Mouse (Mus musculus) embryonic facial prominence, embryonic 14.5 days (tissue): ENCODE measurements around the gene Tshz3. TPM values are rescaled to one million over a fixed set of nuclear protein-coding genes. Genes with fewer than 3 reads are reported as not detected.
A peak's percentile ranks its signal among the peaks of the same experiment; 100 is the strongest.

Experiments used
- ATAC-seq: fragments of 200-750 bp; cut with Nextera tagmentation; 2 replicates; pipeline ENCODE4 v1.8.0; 2017; ENCODE audit warnings: low read depth, moderate number of reproducible peaks, moderate TSS enrichment
- DNase-seq: peaks from one replicate; pipeline ENCODE4 v3.0.0-alpha.2; 2015; ENCODE audit warnings: low spot score
- H3K27ac ChIP-seq: fragments of 300-500 bp; sonication (generic); replicated peaks from 2 replicates; pipeline ENCODE4 v1.5.1; 2014; ENCODE audit warnings: low read depth, mild to moderate bottlenecking, low read length, moderate library complexity
- H3K27me3 ChIP-seq: fragments of 300-500 bp; sonication (generic); replicated peaks from 2 replicates; pipeline ENCODE4 v1.6.1; 2014; ENCODE audit warnings: low read length; ENCODE audit not compliant: control insufficient read depth, insufficient read depth
- H3K36me3 ChIP-seq: fragments of 300-500 bp; sonication (generic); 2 replicates; pipeline ENCODE4 v1.6.1; 2014; ENCODE audit warnings: low read length, mixed read lengths; ENCODE audit not compliant: control insufficient read depth, insufficient read depth
- H3K4me1 ChIP-seq: fragments of 300-500 bp; sonication (generic); 2 replicates; pipeline ENCODE4 v1.6.1; 2014; ENCODE audit warnings: antibody characterized with exemption, low read length; ENCODE audit not compliant: control insufficient read depth, insufficient read depth
- H3K4me2 ChIP-seq: fragments of 300-500 bp; sonication (generic); 2 replicates; pipeline ENCODE4 v1.6.1; 2014; ENCODE audit warnings: low read depth, mild to moderate bottlenecking, low read length, moderate library complexity, mixed read lengths
- H3K4me3 ChIP-seq: fragments of 300-500 bp; sonication (generic); 2 replicates; pipeline ENCODE4 v1.5.1; 2014; ENCODE audit warnings: low read depth, mild to moderate bottlenecking, low read length
- H3K9ac ChIP-seq: fragments of 300-500 bp; sonication (generic); 2 replicates; pipeline ENCODE4 v1.6.1; 2014; ENCODE audit warnings: low read depth, mild to moderate bottlenecking, low read length, moderate library complexity, mixed read lengths
- H3K9me3 ChIP-seq: fragments of 300-500 bp; sonication (generic); 2 replicates; pipeline ENCODE4 v1.6.1; 2016; ENCODE audit warnings: low read length; ENCODE audit not compliant: control insufficient read depth
- WGBS: fragments of 180-500 bp; shearing (Covaris S2); extraction: QIAGEN DNeasy Blood & Tissue Kit; methylation state at CpG from one replicate; pipeline ENCODE4 v1.1.7; 2014; 5-methylcytosine and 5-hydroxymethylcytosine counted together
- polyA plus RNA-seq: library from polyadenylated mRNA; unstranded; fragments of >200 nt; fragmentation: Nextera tagmentation; extraction: Ambion mirVana; gene quantifications from 2 replicates; pipeline ENCODE4 v1.2.1, GENCODE M21; 2014

Tshz3 gene
- polyA plus RNA-seq, 1 experiment from 2014 or later: 9.3 TPM

DNA sequence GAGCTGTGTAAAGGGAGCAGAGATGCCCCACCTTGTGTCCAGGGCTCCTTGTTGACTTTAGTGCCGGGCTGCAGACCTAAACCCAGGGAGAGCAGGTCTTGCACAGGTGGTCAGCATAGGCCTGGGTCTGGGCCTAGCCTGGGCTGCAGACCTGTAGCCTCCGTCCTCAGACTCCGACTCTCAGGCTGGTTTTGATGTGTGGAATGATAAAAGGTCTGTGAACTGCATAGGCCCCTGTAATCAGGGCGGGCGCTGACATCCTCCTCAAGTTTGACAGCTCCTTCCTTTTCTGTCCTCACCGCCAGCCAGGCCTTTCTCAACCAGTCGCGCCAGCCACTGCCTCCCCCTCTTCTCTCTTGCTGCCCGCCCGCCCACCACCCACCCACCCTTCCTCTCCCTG is 8.7 kb downstream of the Tshz3 start:
- Histone ChIP-seq H3K4me2 (no peak overlapping the region), H3K9ac (no peak overlapping the region), H3K27me3 (no peaks in the 10 kb centered on the region), H3K27ac (no peak overlapping the region), H3K4me3 (no peak overlapping the region), H3K36me3 (no peaks in the 10 kb centered on the region), H3K9me3 (no peaks in the 10 kb centered on the region), H3K4me1 (peaks cover 20% of the 10 kb centered on the region)
- 25% methylated on average over 10 of the region's 10 CpGs for WGBS
- no peak for DNase-seq
- no peak for ATAC-seq

DNA sequence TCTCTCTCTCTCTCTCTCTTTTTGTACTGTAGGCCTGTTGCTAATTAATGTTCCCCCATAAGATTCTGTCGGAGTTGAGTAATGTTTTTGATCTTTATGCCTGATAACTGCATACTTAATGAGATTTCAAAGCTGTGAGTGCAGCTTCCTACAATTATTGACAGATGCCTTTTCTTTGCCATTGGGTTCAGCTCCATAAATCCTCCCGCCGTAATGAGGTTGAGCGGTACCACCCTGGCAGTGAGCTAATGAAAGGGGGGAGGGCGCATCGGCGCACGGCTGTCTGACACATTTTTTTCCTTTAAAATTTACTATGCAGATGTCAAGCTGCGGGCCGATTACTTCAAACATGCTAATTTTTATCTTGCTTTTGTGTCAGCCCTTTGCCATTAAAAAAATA is 9.3 kb downstream of the Tshz3 start:
- 23% methylated on average over 10 of the region's 10 CpGs for WGBS
- DNase-seq: peak; percentile 43
- H3K9me3 ChIP-seq: no peaks in the 10 kb centered on the region
- ATAC-seq: no peak
- H3K27ac ChIP-seq: no peak overlapping the region; the same call in 1 of the 2 replicates
- H3K36me3 ChIP-seq: no peaks in the 10 kb centered on the region
- peak overlapping the region; percentile 43 for H3K4me2 ChIP-seq
- peaks cover 20% of the 10 kb centered on the region for H3K4me1 ChIP-seq
- no peak overlapping the region for H3K4me3 ChIP-seq
- H3K27me3 ChIP-seq: no peaks in the 10 kb centered on the region
- H3K9ac ChIP-seq: no peak overlapping the region

DNA sequence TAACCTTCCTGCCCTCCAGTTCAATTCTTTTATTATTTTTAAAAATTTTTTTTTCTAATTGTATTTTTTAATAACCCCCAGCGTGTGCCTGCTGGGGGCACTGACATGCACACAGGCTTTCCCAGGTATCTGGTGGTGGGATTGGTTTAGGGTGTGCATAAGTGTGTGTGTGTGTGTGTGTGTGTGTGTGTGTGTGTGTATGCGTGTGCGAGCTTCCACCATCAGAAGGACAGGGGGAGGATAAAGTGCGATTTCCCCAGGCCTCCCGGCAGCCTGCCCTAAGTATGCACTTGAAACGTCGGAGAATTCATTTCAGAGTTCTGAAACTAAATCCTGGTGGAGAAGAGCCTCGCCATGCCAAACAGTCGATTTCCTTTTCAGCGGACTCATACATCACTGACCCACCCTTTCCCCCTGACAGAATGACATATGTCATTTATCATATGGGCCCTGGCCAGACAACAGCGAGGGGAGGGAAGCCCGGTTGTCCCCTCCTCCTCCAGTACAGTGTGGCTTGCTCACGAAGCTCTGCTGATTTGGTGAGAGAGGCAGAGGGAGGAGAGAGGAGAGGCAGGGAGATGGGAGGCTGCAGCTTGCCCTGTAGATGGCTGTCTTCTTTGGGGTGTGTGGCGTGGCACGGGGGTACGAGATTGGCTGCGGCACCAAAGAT is 9.9 kb downstream of the Tshz3 start:
- Histone ChIP-seq H3K9me3 (no peaks in the 10 kb centered on the region), H3K9ac (peak overlapping the region; percentile 38), H3K4me3 (peak overlapping the region; percentile 17; the same call in 1 of the 2 replicates), H3K36me3 (no peaks in the 10 kb centered on the region), H3K4me2 (peak overlapping the region; percentile 43), H3K27me3 (no peaks in the 10 kb centered on the region), H3K27ac (no peak overlapping the region; the same call in 1 of the 2 replicates), H3K4me1 (peaks cover 20% of the 10 kb centered on the region)
- ATAC-seq: peak; percentile 67
- 38% methylated on average over 17 of the region's 17 CpGs for WGBS
- DNase-seq: peak; percentile 36

DNA sequence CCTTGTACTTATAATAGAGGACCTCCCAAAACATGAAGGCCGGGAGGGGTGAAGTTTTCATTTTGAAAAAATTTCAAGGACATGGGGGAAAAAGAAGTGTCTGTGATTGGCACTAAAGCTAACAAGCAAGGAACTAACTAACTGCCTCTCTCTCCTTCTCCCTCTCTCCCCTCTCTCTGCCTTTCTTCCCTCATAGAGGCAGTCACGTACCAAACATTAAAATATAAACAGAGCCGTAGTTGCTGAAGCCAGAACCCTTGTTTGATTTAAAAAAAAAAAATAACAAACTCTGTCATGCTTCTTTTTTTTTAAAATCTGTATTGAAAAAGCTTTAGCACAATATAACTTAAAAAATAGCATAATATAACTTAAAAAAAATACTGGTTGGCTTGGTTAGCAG is 10.9 kb downstream of the Tshz3 start:
- no peaks in the 10 kb centered on the region for H3K36me3 ChIP-seq
- 30% methylated on average over 3 of the region's 3 CpGs for WGBS
- H3K4me2 ChIP-seq: peak overlapping the region; percentile 43; the same call in 1 of the 2 replicates
- 0 out of 2 replicates have a peak overlapping the region, but pooled peaks have one; percentile 21 for H3K27ac ChIP-seq
- H3K9me3 ChIP-seq: no peaks in the 10 kb centered on the region
- no peak overlapping the region for H3K4me3 ChIP-seq
- ATAC-seq (no peak), DNase-seq (no peak)
- no peaks in the 10 kb centered on the region for H3K27me3 ChIP-seq
- H3K4me1 ChIP-seq: peaks cover 20% of the 10 kb centered on the region
- no peak overlapping the region for H3K9ac ChIP-seq

DNA sequence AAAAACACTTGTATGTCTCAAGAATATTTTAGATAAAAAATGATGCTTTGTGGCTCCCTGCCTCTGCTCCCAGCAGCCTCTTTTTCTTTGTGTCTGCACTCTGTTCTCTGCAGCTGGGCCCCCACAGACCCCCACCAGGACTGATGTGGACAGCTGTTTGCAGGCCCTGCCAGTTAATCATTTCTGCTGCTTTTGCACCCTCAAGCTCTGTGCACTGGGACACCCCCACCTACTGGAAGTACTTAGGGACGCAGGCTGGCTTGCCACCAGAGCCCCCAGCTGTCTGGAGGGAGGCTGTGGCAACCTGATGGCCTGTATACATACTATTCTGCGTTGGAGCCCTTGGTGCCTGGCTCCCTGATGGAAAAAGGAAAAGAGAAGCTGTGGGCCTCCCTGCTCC is 11.3 kb downstream of the Tshz3 start:
- DNase-seq (peak; percentile 82), ATAC-seq (peak; percentile 72; the same call in 1 of the 2 replicates)
- Histone ChIP-seq H3K36me3 (no peaks in the 10 kb centered on the region), H3K4me1 (peaks cover 20% of the 10 kb centered on the region), H3K4me3 (no peak overlapping the region), H3K4me2 (no peak overlapping the region), H3K9ac (no peak overlapping the region), H3K27ac (peak overlapping the region; percentile 28; the same call in 1 of the 2 replicates), H3K9me3 (no peaks in the 10 kb centered on the region), H3K27me3 (no peaks in the 10 kb centered on the region)
- WGBS: 20% methylated on average over 2 of the region's 2 CpGs

DNA sequence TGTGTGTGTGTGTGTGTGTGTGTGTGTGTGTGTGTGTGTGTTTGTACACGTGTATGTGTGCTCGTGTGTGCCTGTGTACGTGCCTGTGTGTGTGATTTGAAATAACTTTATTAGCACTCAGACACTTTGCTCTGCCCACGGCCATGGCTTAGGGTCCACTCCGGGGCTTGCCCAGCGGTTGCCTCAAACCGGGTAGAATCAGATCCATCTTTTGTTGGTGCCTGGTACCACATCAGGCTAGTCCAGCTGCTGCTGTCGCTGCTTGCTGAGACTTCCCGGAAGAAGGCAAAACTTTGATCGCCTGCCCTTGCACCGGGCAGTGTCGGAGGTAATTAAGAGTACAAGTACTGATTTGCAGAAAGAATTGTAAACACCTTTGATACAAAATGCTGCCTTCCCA is 12.1 kb downstream of the Tshz3 start:
- Histone ChIP-seq H3K4me2 (no peak overlapping the region), H3K4me1 (peaks cover 20% of the 10 kb centered on the region), H3K9me3 (no peaks in the 10 kb centered on the region), H3K9ac (no peak overlapping the region), H3K27me3 (no peaks in the 10 kb centered on the region), H3K4me3 (no peak overlapping the region), H3K36me3 (no peaks in the 10 kb centered on the region), H3K27ac (no peak overlapping the region)
- DNase-seq (no peak), ATAC-seq (no peak)
- WGBS: 60% methylated on average over 12 of the region's 12 CpGs

DNA sequence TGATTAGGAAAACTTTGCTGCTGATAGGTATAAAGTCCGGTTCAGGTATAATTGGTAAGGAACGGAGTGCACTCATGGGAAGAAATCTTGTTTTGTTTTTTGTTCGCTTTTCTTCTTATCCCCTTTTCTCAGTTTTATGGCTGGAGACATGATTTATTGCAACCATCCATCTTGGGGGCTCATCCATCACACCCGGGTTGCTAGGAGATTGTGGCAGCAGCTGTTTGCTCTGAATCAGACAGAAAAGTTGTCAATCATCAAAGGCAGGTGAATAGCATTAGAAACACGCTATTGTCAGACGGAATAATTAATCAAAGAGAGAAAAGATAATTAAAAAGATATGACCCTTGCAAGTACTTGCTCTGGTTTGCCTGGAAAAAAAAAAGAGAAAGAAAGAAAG is 12.5 kb downstream of the Tshz3 start:
- DNase-seq: no peak
- Histone ChIP-seq H3K4me1 (peaks cover 19% of the 10 kb centered on the region), H3K27me3 (no peaks in the 10 kb centered on the region)

DNA sequence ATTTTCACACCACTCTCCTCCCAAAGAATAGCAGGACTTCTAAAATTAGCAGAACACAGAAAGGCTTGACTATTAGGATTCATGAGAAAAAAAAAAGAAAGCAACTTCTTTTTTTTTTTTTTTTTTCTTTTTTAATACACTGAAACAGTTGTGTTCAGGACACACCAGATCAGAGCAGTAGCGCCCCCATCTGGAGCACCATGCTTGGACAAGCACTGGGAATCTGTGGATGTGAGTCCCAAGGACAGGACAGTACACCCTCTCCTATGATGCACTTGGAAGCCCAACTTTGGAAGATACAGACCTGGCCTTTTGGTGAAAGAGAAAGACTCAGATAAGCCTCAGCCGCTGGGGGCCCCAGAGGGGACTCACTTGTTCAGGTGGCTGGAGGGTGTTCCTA is 13.8 kb downstream of the Tshz3 start:
- Histone ChIP-seq H3K4me3 (no peak overlapping the region), H3K9me3 (no peaks in the 10 kb centered on the region), H3K27ac (no peak overlapping the region), H3K4me2 (no peak overlapping the region), H3K27me3 (no peaks in the 10 kb centered on the region), H3K9ac (no peak overlapping the region), H3K4me1 (peaks cover 16% of the 10 kb centered on the region), H3K36me3 (no peaks in the 10 kb centered on the region)
- no peak for ATAC-seq
- no peak for DNase-seq
- WGBS: 62% methylated on average over 2 of the region's 2 CpGs

More for the DNA sequence above, 12.5 kb downstream of the Tshz3 start:
- Histone ChIP-seq H3K36me3 (no peaks in the 10 kb centered on the region), H3K4me3 (no peak overlapping the region), H3K9ac (no peak overlapping the region), H3K4me2 (no peak overlapping the region), H3K9me3 (no peaks in the 10 kb centered on the region), H3K27ac (no peak overlapping the region)
- no peak for ATAC-seq
- 54% methylated on average over 6 of the region's 6 CpGs for WGBS

DNA sequence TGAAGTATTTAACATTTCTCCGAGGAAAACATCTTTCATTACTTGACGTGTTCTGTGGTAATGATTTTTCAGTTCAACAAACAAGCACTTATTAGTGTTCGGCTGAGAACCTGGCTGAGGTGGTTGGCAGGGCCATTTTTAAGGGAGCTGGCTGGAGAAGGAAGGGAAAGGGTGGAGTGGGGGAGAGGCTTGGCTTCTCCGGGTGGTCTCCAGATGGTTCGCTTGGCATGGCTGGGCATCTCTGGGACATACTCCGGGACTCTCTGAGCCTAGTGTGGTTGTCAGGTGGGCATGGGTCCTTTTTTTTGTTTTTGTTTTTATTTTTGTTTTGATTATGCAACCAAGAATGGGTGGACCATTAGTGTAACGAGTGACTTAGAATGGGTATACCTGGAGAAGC is 16.4 kb downstream of the Tshz3 start:
- H3K4me3 ChIP-seq: no peak overlapping the region
- no peak overlapping the region for H3K27ac ChIP-seq
- 80% methylated on average over 7 of the region's 7 CpGs for WGBS
- no peak overlapping the region for H3K9ac ChIP-seq
- DNase-seq (no peak), ATAC-seq (no peak)
- no peak overlapping the region for H3K4me2 ChIP-seq
- no peaks in the 10 kb centered on the region for H3K27me3 ChIP-seq
- no peaks in the 10 kb centered on the region for H3K36me3 ChIP-seq
- H3K4me1 ChIP-seq: peaks cover 2% of the 10 kb centered on the region; the same call in 1 of the 2 replicates
- H3K9me3 ChIP-seq: no peaks in the 10 kb centered on the region
